Mouse (Mus musculus): Measurements from ENCODE around the gene Elf1. TPM values are rescaled to one million over a fixed set of nuclear protein-coding genes. Genes with fewer than 3 reads are reported as not detected.
"Not testable (repeated sequence)": the region's sequence is repeated elsewhere in the genome, so short reads cannot be mapped to it uniquely, and the experiment has no call there.

Gene Elf1
- 100 to 1,000 TPM; 128 to 177 (median 141) TPM for polyA plus RNA-seq (2017; shearing (Covaris generic))

DNA sequence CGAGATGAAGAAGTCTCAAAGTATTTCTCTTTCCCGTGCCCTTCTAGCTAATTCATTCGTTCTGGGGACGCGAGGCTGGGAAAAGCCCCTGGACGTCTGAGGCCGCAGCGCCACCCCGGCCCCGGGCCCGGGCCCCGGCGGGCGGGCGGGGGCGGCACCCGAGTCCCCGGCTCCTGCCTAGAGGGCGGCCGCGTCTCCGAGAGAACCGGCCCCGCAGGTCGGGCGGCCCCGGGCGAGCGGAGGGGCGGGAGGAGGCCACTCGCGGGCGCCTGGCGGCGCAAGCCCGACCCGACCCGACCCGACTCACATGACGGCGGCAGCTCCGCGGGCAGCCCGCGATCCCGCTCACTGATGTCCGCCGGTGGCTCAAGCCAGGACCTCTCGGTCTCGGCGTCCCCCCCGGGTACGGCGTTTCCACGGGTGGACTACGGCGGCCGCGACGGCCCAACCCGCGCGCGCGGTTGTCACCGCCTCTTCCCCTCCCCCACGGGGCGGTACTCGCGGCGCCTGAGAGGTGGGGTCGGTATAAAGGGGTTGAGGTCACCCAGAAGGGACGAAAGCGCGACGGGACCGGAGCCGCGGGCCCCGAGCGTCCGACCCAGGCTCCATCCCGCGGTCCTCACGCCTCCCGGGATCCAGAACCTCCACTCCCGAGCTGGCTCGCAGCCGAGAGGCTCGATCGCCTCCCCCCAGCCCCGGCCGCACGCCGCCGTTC lies at the start of gene Elf1:
Gene Elf1 (plus strand): TSS at position 571 of the 715 bp plus-strand sequence.
- ATAC-seq: peak; percentile 57

DNA sequence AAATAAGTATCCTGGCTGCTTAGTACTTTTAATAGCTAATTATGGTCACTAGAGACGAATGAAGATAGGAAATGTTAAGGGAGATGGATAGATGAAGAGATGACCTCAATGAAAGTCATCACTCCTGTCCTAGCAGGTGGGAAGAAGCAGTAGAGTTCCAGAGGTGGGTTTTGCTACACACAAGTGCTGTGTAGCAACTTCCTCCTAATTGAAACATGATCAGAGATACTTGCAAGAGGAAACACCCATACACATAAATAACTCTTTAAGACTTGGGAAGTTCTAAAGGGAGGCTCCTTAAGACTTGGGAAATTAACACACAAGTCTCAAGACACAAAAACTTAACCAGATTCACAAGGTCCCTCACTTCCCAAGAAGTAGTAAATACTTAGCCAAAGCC lies 46.9 kb upstream of the Elf1 start:
- no peak for ATAC-seq

DNA sequence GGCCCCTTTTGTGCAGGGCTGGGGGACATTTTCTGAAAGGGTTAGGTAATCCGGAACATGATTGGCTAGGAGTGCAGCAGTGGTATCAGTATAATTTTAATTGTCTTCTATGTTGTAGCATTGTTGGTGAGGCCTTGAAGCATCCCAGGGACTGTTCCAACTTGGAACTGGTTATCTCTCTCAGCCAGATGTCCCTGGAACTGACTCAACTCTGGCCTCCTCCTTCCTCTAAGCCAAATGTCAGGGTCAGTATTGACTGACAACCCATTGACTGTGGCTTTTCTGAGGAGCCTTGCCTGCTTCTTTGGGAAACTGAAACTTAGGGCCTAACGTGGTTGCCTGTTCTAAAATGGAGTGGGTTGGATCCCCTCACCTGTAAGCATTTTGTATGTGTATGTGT lies 40.3 kb upstream of the Elf1 start:
- ATAC-seq: no peak

DNA sequence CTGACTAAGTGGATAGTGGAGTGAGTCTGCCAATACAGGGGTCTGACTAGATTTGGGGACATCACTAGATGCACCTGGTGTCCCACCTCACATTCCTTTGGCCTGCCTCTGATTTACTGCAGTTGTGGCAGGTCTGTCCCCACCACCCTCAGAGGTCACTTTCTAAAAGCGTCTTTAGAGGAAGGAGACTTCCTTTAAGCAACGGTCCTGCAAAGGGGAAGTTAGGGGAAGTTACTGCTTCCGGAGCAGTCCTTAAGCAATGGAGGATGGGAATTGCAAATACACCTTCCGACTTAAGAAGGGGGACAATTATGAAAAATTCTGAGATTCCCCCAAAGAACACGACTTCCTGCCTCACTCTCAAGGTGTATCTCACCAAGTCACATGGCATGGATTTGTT lies 39.6 kb upstream of the Elf1 start:
- ATAC-seq: no peak

DNA sequence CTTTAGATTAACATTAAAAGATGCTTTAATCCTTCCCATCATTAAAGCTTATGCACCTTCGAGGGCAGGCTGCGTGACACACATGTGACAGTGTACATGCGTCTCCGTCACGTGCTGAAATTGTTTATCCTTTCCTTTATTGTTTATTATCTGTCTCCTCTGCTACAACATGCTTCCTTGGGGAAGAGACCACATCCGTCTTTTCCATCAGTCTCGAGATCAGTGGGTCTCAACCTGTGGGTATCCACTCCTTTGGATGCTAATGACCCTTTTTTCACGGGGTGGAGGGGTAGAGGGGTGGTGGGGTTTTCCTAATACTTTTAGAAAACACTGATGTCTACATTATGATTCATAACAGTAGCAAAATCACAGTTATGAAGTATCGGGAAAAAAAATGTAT lies 36.4 kb upstream of the Elf1 start:
- ATAC-seq: no peak

DNA sequence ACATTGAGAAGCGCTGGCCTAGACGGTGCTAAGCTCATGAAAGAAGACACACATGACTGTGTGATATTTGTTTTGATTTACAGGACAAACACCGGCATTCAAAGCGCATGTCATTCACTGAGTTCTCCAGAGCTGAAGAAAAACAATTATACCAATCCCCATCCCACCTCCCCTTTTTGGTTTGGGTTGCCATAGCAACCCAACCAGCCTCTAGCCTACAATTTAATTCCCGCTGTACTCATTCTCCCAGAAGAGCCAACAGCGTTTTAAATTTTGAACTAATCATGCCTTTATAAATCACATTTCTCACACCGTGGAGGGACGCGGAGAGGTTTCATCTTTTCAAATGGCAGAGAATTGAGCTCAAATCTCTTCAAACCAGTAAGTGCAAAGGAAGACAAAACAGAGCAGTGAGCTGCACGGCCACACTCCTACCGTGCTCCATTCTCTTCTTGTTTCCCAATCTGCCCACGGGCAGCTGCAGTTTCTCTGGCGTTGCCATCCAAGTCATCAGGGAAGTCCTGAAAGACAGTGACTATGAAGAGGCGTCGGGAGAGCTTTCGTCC lies 35.9 kb upstream of the Elf1 start:
- ATAC-seq: no peak

DNA sequence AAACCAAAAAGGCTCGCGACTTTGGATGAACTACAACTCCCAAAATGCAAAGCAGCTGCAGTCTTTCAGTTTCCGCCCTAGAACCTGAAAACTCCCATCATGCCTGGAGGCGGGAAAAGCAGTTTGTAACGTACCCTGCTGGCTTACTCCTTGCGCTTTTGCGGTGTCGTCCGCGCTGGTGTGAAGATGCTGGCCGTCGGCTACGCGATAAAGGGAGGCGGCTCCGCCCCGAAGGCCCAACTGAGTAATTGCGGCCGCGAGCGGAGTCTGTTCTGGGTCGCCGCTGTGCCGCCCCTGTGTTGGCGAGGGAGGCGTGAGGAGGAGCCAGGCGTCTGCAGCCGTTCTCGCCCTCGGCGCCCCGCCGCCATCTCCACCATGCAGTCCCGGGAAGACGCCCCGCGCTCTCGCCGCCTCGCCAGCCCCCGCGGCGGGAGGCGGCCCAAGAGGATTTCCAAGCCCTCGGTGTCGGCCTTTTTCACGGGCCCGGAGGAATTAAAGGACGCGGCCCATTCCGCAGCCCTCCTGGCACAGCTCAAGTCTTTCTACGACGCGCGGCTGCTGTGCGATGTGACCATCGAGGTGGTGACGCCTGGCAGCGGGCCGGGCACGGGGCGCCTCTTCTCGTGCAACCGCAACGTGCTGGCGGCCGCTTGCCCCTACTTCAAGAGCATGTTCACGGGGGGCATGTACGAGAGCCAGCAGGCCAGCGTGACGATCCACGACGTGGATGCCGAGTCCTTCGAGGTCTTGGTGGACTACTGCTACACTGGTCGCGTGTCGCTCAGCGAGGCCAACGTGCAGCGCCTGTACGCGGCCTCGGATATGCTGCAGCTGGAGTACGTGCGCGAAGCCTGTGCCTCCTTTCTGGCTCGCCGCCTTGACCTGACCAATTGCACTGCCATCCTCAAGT lies 29.1 kb upstream of the Elf1 start, which contains the start of gene Kbtbd6:
Gene Kbtbd6 (plus strand): TSS at position 155 of the 910 bp plus-strand sequence.
- peak; percentile 100 for ATAC-seq

DNA sequence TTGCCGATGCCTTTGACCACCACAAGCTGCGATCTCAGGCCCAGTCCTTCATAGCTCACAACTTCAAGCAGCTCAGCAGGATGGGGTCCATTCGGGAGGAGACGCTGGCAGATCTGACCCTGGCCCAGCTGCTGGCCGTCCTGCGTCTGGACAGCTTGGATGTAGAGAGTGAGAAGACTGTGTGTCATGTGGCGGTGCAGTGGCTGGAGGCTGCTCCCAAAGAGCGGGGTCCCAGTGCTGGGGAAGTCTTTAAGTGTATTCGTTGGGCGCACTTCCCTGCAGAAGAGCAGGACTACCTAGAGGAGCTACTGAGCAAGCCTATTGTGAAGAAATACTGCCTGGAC lies 28.4 kb upstream of the Elf1 start:
- ATAC-seq: not testable (repeated sequence)

DNA sequence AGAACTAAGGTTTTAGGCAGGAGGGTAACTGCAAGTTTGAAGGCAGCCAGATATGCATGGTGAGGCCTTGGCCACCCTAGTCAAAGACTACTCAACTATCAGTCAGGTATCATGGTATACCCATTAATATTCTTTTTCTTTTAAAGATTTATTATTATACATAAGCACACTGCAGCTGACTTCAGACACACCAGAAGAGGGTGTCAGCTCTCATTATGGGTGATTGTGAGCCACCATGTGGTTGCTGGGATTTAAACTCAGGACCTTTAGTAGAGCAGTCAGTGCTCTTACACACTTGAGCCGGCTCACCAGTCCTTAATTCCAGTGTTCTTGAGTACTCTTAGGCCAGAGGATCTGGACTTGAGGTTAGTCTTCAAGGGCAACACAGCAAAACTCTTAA lies 20.6 kb upstream of the Elf1 start:
- no peak for ATAC-seq

DNA sequence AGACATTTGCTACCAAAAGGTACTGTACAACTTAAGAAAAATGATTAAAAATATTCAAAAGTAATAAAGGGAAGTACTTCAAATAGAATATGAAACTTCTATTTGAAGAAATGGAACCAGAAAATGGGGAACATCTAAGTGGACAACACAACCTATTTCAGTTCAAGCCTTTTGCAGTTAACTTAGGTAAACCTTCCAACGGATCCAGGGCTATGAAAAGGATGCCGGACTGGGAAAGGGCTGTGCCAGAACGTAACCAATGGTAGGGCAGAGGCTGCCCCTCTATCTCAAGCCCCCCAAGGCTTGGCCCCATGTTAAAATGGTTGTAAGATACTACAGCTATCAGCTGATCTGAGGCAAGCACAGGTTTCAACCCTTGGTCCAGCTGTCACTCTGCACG lies 20.0 kb upstream of the Elf1 start:
- ATAC-seq: no peak

DNA sequence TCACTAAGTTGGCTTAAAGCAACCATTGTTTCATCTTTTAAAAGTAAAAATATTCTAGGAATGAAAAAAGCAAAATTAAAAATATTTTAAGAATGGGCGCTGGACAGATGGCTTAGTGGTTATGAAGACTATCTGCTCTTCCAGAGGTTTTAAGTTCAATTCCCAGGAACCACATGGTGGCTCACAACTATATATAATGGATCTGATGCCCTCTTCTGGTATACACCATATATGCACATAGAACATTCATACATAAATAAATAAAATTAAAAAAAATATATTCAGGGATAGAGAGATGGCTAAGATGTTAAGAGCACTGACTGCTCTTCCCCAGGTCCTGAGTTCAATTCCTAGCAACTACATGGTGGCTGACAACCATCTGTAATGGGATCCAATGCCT lies 15.4 kb upstream of the Elf1 start:
- no peak for ATAC-seq

DNA sequence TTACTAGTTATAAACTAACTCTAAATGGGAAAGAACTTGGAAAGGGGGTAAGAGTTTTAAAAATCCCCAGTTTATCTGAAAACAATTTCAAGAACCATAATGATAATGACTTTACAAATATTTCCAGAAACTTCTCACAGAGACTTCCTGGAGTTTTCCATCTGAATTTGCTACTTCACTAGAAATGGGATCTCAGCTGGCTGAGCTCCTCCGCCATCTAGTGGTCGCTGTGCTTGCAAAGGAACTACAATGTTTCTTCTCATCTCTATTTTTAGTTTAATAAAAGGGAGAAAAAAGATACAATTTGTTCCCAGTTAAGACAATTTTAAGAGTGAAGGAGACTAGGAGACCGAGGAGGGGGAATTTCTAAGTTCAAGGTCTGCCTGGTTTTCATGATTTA lies 13.4 kb upstream of the Elf1 start:
- ATAC-seq: peak; percentile 46

DNA sequence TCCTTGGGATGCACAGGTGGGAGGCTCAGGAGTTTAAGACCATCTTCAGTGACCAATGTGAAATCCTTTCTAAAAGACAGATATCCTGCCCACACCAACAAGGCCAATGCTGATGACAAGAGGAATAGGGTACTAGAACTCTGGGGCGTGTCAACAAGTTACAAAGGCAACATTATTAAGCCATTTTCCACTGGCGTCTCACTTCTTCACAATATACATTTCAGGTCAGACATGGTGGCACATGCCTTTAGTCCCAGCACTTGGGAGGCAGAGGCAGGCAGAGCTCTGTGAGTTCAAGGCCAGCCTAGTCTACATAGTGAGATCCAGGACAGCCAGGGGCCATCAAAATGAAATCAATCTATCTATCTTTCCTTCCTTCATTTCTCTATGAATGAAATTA lies 7.6 kb upstream of the Elf1 start:
- ATAC-seq: no peak

DNA sequence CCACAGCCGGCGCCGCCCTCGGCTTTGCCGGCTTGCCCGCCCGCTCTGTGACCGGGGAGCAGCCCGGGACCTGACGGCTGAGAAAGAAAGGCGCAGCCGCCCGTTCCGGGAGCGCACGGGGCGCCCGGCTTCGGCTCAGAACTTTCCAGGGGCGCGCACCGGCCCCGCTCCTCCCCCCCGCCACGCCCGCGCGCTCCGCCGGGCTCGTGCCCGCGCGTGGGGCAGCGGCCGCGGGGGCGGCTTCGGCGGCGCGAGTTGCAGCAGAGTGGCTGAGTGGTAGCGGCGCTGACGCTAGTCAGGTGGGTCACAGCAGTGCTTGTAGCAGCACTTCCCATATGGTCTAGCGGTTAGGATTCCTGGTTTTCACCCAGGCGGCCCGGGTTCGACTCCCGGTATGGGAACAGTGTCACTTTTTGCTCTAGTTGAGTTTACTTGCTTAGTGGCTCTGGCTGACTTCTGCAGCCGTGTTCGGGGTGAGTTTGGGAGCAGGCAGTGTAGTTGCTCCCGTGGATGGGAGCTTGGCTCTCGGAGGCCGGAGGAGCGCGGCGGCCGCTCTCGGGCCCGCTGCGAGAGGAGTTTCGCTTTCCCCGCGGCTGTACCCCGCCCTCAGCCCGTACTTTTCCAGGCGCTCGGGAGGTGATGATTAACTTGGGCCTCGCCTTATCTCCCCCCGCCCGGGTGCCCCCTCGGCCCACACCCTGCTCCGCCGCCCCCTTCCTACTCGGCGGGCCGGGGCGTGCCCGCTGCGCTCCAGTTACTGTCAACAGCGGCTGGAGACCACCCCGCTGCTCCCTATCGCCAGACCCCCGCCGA lies 551 bp downstream of the Elf1 start, which contains the start of gene Wbp4:
Gene Wbp4 (minus strand): TSS at position 182 of the 813 bp plus-strand sequence.
- ATAC-seq: peak; percentile 75

DNA sequence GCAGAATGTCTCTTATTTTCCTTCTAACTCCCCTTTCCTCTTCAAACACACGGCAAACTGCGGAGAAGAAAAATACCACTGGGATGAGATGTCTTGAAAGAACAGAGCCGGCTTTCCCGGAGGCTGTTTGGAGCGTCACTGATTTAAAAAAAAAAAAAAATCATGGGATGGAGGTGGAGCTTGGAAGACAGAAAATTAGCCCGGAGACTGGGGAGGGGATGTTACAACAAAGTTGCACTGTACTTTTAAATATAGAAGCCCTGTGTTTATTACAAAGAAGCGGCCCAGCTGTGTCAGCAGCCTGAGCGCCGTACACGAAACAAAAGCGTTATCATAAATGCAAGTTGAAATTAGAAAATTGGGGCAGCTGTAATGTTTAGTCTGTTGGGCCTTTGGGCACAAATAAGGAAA lies 1.3 kb downstream of the Elf1 start:
- no peak for ATAC-seq

DNA sequence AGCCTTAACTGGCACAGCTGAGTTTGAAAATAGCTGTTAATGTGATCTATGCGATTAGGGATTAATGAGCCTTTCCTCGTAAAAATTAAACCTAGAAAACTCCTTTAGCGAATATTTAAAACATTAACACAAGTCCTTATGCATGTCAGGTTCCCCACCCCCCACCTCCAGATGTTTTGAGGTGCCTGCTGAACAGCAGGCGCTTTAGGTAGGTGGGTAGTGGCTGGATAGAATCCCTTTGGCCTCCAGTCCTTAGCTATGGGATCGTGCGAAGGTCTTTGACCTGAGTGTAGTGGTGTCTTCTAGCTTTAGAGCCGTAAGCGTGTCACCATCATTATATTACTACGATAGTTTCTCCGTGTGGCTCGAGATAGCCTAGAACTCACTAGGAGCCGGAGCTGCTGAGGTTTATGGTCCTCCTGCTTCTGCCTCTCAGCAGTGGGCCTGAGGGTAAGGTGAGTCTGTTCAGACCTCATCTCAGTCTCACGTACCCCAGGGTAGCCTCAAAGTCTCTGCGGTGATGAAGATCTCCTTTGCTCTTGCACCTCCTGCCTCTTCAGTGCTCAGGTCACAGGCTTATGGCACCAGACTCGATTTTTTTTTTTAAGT lies 1.9 kb downstream of the Elf1 start:
- no peak for ATAC-seq

DNA sequence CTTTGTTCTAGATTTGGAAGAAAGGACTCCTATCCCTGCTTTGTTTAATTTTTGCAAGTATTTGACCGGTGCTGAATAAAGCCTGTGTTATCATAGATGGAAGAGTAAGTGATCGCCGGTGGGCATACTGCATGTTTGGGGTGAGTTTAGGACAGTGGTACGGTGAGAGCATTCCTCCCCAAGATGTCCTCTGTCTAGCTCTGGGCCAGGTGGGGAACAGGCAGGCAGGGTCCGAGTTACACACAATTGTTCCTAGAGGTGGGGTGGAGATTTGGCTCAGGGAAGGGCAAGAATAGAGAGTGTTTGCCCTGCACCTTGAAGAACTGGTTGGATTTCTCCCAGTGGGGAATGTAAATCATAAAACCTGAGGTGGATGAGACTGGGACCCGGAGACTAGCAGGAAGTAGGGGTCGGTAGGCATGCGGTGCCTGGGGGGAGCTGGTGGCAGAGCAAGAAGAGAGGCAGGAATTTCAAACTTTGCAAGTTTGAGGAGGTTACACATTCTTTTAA lies 2.7 kb downstream of the Elf1 start:
- no peak for ATAC-seq

DNA sequence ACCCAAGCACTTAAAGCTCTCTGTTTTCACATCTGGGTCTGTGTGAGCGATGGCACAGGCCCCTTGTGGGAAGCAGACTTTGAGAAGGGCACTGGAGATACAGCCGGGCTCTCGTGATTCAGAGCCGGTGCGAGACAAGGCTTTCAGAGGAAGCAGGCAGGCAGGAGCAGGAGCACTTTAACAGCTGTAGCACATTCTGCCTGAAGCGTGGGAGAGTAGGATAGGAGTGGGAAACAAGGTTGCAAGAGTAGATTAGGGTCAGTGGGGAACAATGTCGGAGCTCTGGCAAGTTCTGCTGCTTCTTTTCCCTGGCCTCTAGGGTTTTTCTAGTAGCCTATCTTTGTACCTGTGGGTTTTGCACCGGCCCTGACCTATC lies 5.6 kb downstream of the Elf1 start:
- no peak for ATAC-seq

DNA sequence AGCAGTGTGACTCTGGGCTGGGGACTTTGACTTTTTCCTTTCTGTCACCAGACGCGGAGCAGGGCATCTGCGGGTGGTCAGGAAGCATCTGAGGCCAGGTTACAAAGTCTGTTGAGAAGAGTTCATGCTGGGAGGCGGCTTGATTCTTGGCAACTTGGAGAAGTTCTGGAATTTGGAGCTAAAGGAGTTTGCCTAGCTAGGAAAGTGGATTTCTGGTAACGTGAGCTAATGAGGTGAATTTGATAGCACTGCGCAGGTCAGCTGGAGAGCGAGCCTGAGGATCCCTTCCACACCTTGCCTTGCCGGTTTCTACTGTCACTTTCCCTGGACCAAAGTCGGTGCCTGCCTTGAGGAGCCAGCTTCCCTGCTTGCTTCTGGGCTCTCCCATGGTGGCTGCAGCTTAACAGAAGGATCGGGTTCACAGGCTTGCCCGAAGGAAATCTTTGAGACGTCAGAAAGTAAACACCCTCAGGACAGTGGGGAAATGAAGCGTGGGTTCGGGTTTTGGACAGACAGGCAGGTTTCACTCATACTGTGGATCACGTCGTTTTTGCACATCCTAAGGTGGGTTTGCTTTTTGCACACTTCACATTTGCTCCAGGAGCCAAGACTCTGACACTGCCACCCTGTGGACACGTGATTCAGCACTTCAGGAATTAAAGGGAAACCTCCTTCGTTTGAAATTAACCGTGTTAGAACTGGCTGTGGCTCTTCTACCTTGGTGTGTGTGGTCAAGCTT lies 6.2 kb downstream of the Elf1 start:
- ATAC-seq: no peak

DNA sequence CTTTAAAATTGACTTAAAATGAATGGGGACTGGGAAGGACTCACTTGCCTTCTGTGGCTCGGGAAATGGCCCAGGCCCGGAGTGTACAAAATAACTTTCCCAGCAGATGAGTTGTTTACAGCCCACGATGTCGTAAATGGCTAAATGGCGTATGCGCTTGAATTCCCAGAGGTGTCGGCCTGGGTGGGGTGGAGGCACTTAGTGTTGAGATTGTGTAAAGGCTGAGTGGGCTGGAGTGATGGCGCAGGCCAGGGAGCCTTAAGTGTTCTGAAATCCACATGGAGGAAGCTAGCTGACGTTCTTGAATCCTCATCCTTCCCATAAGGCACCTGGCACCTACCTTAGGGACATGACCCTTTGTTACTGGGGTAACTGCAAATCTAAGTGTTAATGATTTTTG lies 7.5 kb downstream of the Elf1 start:
- no peak for ATAC-seq

DNA sequence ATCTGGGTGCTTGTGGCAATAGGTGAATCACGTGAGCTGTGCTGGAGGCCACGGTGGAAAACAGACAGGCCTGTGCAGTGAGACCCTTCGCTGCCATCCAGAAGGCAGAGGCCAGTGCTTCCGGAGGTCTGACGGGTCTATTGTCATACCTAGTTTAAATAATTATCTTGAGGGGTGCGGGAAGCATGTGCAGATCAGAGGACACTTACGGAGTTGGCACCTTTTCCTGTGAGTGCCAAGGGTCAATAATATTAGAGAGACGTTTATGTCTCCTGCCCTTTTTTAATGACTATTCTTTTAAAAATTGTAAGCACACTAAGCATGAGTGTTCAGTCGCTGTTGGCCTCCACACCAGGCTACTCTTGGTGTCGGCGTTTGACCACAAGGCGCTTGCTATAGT lies 8.2 kb downstream of the Elf1 start:
- no peak for ATAC-seq
